Mouse (Mus musculus) lung, postnatal 0 days (tissue): ENCODE measurements at regions not wholly inside any gene's neighbourhood (a gene's known extent, or its start where the extent isn't known, plus 50 kb on each side); places are given as distances from the start of the nearest gene placed in this dataset.

Experiments used
- CTCF ChIP-seq: IDR thresholded peaks from 2 replicates; pipeline ENCODE4 v1.5.1; 2016; ENCODE audit warnings: antibody characterized with exemption, mild to moderate bottlenecking
- EP300 ChIP-seq: IDR thresholded peaks from 2 replicates; pipeline ENCODE4 v1.6.1; 2016; ENCODE audit warnings: antibody characterized with exemption, mild to moderate bottlenecking, control low read depth

DNA sequence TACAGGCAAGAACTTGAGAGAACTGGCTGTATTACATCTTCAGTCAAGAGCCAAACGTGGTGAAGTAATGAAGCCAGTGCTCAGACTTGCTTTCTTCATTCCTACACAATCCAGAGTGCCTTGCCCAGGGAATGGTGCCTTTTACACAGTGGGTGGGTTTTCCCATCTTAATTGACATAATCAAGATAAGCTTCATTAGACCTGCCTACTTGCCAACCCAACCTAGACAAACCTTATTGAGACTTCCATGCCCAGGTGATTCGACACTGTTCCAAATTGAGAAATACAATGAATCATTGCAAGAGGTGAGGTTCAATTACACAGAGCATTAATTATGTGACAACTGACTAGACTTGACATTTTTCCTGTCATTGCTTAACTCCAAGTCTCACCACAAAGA, 2557.0 kb upstream of the Gm6569 start:
- TF ChIP-seq CTCF (no peak), EP300 (no peak)
